Mouse (Mus musculus) thymus, adult 2 months (tissue): ENCODE results near the gene Stac2.

Source experiments
- CTCF ChIP-seq: fragments of 200-500 bp; IDR thresholded peaks from 2 replicates; pipeline ENCODE4 v1.5.1; 2012; ENCODE audit warnings: mild to moderate bottlenecking, control low read depth, low read length, moderate library complexity, borderline replicate concordance; ENCODE audit not compliant: control insufficient read depth, poor library complexity, insufficient read depth; ENCODE audit errors: extremely low read depth
- POLR2A ChIP-seq: fragments of 200-500 bp; IDR thresholded peaks from 2 replicates; pipeline ENCODE4 v1.6.1; 2012; ENCODE audit warnings: mild to moderate bottlenecking, low read length, control low read depth, moderate library complexity; ENCODE audit not compliant: control insufficient read depth, poor library complexity, insufficient read depth; ENCODE audit errors: extremely low read depth

DNA sequence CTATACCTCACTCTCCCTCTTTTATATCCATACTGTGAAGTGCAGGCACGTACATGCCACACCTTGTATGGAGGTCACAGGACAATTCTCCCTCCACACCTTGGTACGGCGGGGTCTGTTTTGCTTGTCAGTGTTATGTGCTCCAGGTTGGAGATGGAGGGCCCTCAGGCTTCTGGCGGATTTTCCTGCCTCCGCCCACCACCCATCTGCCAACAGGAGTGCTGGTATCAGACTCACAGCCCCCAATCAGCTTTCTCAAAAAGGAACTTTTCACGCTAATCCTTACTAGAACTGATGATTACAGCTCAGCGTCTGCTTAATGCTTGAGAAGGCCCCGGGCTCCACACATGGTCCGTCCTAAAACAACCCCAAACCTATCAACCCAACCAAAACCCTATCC is 32.9 kb upstream of the Stac2 start:
- TF ChIP-seq POLR2A (no peak), CTCF (no peak)
